Mouse (Mus musculus) liver, adult 2 months (tissue): ENCODE data around the gene Sh3rf1.

Source experiments
- CTCF ChIP-seq: fragments of 200-500 bp; IDR thresholded peaks from 2 replicates; pipeline ENCODE4 v1.5.1; 2011; ENCODE audit warnings: low read depth, low read length, control low read depth
- POLR2A ChIP-seq: fragments of 200-500 bp; IDR thresholded peaks from 2 replicates; pipeline ENCODE4 v1.6.1; 2011; ENCODE audit warnings: low read length, control low read depth; ENCODE audit not compliant: insufficient read depth; ENCODE audit errors: extremely low read depth

DNA sequence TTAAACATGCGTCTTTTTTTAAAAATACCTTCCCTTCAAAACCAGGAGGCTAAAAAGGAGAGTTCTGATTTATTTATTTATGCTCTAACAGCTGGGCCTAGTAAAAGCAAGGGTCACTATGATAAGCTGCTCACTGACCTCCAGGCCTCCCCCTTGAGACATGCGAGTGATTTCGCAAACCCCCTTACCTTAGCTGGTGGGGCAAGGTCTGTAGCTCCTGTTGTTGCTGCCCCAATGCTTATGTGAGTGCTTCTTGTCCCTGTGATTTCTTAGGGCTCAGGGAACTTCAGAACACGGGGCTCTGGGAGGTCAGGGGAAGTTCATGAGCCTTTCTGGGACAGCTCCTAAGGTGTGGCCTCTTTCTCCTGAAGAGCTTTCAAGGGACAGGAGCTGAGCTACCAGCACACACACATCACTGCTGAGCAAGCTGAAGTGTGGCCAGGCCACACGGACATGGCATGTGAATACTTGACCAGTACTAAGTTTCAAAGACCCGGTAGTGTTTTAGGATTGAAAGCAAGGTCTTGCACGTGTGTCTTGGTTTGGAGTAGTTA is 118.9 kb downstream of the Sh3rf1 start:
- no peak for TF ChIP-seq POLR2A
- TF ChIP-seq CTCF: no peak
